Mouse (Mus musculus) lung, postnatal 0 days (tissue): Measurements from ENCODE around the gene Mvb12a. TPM values are rescaled to one million over a fixed set of nuclear protein-coding genes. Genes with fewer than 3 reads are reported as not detected.
A peak's percentile ranks its signal among the peaks of the same experiment; 100 is the strongest.

Source experiments
- ATAC-seq: fragments of 200-750 bp; cut with Nextera tagmentation; 2 replicates; pipeline ENCODE4 v1.8.0; 2017; ENCODE audit warnings: moderate library complexity
- DNase-seq: peaks from one replicate; pipeline ENCODE4 v3.0.0-alpha.2; 2016; ENCODE audit warnings: low spot score
- H3K27ac ChIP-seq: fragments of 300-500 bp; sonication (generic); 2 replicates; pipeline ENCODE4 v1.5.1; 2014; ENCODE audit warnings: antibody characterized with exemption, mild to moderate bottlenecking, low read length, mixed read lengths
- H3K27me3 ChIP-seq: fragments of 300-500 bp; sonication (generic); replicated peaks from 2 replicates; pipeline ENCODE4 v1.6.1; 2014; ENCODE audit warnings: low read length, mixed read lengths; ENCODE audit not compliant: insufficient read depth
- H3K36me3 ChIP-seq: fragments of 300-500 bp; sonication (generic); 2 replicates; pipeline ENCODE4 v1.6.1; 2014; ENCODE audit warnings: low read length, mixed read lengths; ENCODE audit not compliant: insufficient read depth
- H3K4me1 ChIP-seq: fragments of 300-500 bp; sonication (generic); 2 replicates; pipeline ENCODE4 v1.6.1; 2014; ENCODE audit warnings: antibody characterized with exemption, low read depth, low read length, mixed read lengths; ENCODE audit not compliant: insufficient read depth
- H3K4me2 ChIP-seq: fragments of 300-500 bp; sonication (generic); replicated peaks from 2 replicates; pipeline ENCODE4 v1.6.1; 2014; ENCODE audit warnings: low read depth, mild to moderate bottlenecking, low read length, moderate library complexity, mixed read lengths
- H3K4me3 ChIP-seq: fragments of 300-500 bp; sonication (generic); 2 replicates; pipeline ENCODE4 v1.5.1; 2014; ENCODE audit warnings: low read depth, low read length
- H3K9ac ChIP-seq: fragments of 300-500 bp; sonication (generic); replicated peaks from 2 replicates; pipeline ENCODE4 v1.6.1; 2014; ENCODE audit warnings: low read depth, mild to moderate bottlenecking
- H3K9me3 ChIP-seq: fragments of 300-500 bp; sonication (generic); 2 replicates; pipeline ENCODE4 v1.6.1; 2016; ENCODE audit warnings: low read length, mixed read lengths
- CTCF ChIP-seq: IDR thresholded peaks from 2 replicates; pipeline ENCODE4 v1.5.1; 2016; ENCODE audit warnings: antibody characterized with exemption, mild to moderate bottlenecking
- EP300 ChIP-seq: IDR thresholded peaks from 2 replicates; pipeline ENCODE4 v1.6.1; 2016; ENCODE audit warnings: antibody characterized with exemption, mild to moderate bottlenecking, control low read depth
- WGBS: fragments of 180-500 bp; shearing (Covaris S2); extraction: QIAGEN DNeasy Blood & Tissue Kit; methylation state at CpG from one replicate; pipeline ENCODE4 v1.1.7; 2014; 5-methylcytosine and 5-hydroxymethylcytosine counted together
- polyA plus RNA-seq: library from polyadenylated mRNA; unstranded; fragments of >200 nt; fragmentation: Nextera tagmentation; extraction: Ambion mirVana; gene quantifications from 2 replicates; pipeline ENCODE4 v1.2.1, GENCODE M21; 2015

The Mvb12a gene
- 103 and 112 TPM in 2 replicates for polyA plus RNA-seq

- H3K36me3 ChIP-seq, result no peaks in the 10 kb centered on the region
- no peaks in the 10 kb centered on the region for H3K27me3 ChIP-seq
- no peak for TF ChIP-seq EP300
- H3K27ac ChIP-seq, result 0 out of 2 replicates have a peak within 1 kb of the TSS, but pooled peaks have one; percentile 47
- H3K9ac ChIP-seq, result peak within 1 kb of the TSS; percentile 52
- H3K4me3 ChIP-seq, result peak within 1 kb of the TSS; percentile 84
- DNase-seq, result peak; percentile 100
- peaks cover 6% of the 10 kb centered on the region for H3K4me1 ChIP-seq
- ATAC-seq, result peak; percentile 98
- under 1% methylated on average over 54 of the region's 55 CpGs for WGBS
- H3K9me3 ChIP-seq, result no peaks in the 10 kb centered on the region
- peak within 1 kb of the TSS; percentile 87 for H3K4me2 ChIP-seq
Measured at GRCm38 (mm10) chr8:71542632-71543343, at the start of gene Mvb12a. Gene Mvb12a (plus strand): TSS chr8:71542922.

DNA sequence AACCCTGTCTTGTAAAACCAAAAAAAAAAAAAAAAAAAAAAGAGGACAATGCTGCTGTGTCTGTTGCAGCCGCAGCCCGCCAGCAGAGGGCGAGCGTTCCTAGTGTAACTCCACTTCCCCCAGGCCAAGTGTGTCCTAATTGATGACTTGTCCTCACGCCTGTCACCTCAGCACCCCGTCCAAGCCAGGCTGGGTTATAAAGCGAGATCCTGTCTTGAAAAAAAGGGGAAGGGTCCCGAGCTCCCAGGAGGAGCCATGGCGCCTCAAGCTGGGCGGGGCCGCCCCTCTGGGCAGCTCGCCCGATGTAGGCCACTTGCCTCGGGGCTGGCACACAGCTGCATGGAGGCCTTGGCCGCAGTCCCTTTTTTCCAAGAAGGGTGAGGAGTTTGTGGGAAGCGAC is 47.7 kb upstream of the Mvb12a start:
- Histone ChIP-seq H3K4me1 (peaks cover 13% of the 10 kb centered on the region), H3K4me3 (no peak overlapping the region), H3K36me3 (peaks cover 9% of the 10 kb centered on the region; the same call in 1 of the 2 replicates), H3K4me2 (no peak overlapping the region), H3K27ac (no peak overlapping the region), H3K9me3 (no peaks in the 10 kb centered on the region), H3K27me3 (no peaks in the 10 kb centered on the region), H3K9ac (no peak overlapping the region)
- DNase-seq, result peak; percentile 93
- no peak for TF ChIP-seq EP300
- TF ChIP-seq CTCF, result peak; percentile 84
- ATAC-seq, result peak; percentile 61
- WGBS, result 8% methylated on average over 16 of the region's 16 CpGs

DNA sequence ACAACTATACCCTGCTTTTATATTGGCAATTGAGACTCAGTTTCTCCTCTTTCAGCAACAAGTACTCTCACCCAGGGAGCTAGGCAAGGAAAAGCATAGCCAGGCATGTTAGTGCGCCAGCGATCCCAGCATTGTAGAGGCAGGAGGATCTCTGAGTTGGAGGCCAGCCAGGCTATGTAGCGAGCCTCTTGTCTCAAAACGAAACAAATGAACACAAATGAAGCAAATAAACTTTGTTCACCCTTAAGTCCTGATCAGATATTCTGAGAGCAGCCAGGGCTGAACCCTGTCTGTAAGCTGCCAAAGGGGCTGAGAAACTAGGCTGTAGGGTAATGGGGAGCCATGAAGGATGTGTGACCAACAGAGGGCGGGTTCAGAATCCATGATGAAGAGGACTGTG is 46.9 kb upstream of the Mvb12a start:
- no peak overlapping the region for H3K4me2 ChIP-seq

DNA sequence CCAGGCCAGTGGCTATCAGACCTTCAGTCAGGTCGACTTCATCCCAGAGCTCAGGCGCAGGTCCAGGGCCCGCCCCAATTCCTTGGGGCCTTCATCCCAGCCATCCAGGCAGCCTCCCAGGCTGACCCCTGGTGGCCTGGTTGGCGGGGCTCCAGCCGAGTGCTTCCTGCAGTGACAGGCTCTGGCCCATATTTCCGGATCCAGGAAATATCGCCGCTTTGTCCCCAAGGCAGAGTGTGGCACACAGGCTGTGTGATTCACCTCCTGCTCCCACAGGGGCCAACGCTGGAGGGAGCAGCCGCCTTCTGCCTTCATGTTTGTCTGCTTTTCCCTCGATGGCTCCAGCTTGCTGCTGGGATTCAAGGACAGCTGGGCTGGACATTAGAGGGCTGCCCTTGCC is 46.2 kb upstream of the Mvb12a start:
- Histone ChIP-seq H3K36me3 (peaks cover 9% of the 10 kb centered on the region; the same call in 1 of the 2 replicates), H3K9me3 (no peaks in the 10 kb centered on the region), H3K4me1 (peaks cover 13% of the 10 kb centered on the region), H3K4me2 (no peak overlapping the region), H3K9ac (no peak overlapping the region), H3K27ac (peak overlapping the region; percentile 58), H3K27me3 (no peaks in the 10 kb centered on the region), H3K4me3 (no peak overlapping the region)
- ATAC-seq (peak; percentile 69), DNase-seq (peak; percentile 76)
- WGBS, result 34% methylated on average over 11 of the region's 11 CpGs
- TF ChIP-seq CTCF (peak; percentile 70), EP300 (peak; percentile 83)

More for the DNA sequence above, 46.9 kb upstream of the Mvb12a start:
- Histone ChIP-seq H3K9me3 (no peaks in the 10 kb centered on the region), H3K4me3 (no peak overlapping the region), H3K36me3 (peaks cover 9% of the 10 kb centered on the region; the same call in 1 of the 2 replicates), H3K4me1 (peaks cover 13% of the 10 kb centered on the region), H3K9ac (no peak overlapping the region), H3K27ac (peak overlapping the region; percentile 58; the same call in 1 of the 2 replicates), H3K27me3 (no peaks in the 10 kb centered on the region)
- TF ChIP-seq CTCF (no peak), EP300 (no peak)
- WGBS, result 66% methylated on average over 5 of the region's 5 CpGs
- no peak for DNase-seq
- no peak for ATAC-seq

DNA sequence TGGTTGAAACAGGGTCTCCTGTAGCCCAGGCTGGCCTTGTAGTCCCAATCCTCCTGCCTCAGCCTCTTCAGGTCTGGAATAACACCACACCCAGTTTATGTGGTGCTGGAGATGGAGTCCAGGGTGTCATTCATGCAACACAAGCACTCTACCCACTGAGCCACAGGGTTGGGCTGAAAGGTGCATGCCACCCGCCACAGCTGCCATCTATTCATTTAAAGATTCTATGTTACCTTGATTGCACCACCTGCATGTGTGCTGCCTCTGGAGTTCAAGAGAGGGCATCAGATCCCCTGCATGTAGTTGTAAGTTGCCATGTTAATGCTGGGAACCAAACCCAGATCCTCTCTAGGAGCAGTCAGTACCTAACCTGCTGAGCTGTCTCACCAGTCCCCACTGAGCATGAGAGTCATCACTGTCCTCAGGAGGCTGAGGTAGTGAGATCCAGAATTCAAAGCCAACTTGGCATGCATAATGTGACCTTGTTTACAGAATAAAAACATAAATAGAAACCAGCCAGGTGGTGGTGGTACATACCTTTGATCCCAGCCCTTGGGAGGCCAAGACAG is 45.6 kb upstream of the Mvb12a start:
- Histone ChIP-seq H3K9ac (no peak overlapping the region), H3K27me3 (no peaks in the 10 kb centered on the region), H3K9me3 (no peaks in the 10 kb centered on the region), H3K27ac (peak overlapping the region; percentile 58; the same call in 1 of the 2 replicates), H3K4me3 (no peak overlapping the region), H3K36me3 (peaks cover 5% of the 10 kb centered on the region; the same call in 1 of the 2 replicates), H3K4me2 (no peak overlapping the region), H3K4me1 (peaks cover 13% of the 10 kb centered on the region)
- 88% methylated on average over 1 of the region's 1 CpGs for WGBS
- ATAC-seq (no peak), DNase-seq (no peak)
- TF ChIP-seq CTCF (no peak), EP300 (no peak)

DNA sequence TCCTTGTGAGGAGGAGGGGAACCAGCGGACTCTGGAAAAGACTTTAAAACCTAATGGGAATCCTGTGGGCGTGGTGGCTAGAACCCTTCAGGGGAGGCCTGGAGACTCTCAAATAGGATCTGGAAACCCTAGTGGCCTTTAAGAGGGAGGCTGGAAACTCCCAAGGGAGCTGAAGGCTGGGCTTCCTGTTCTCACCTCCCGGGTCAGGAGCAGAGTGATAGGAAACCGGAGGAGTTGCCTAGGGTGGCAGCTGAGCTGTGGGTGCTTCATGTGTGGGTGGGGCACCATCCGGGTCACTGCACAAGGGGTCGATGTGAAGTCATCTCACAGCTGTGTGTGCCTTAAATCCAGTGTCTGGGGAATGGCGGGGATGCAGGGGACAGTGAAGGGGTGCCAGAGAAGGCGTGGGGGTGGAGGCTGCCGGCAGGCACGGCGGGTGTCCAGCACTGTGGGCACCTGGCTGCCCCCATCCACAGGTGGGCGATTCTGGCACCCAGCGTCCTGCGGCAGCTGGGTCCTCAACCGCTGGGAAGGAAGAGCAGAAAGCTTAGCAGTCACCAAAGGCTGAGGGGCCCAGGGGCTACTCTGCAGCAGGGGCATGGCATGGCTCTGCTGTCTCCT is 44.7 kb upstream of the Mvb12a start:
- H3K9me3 ChIP-seq, result no peaks in the 10 kb centered on the region
- H3K4me3 ChIP-seq, result no peak overlapping the region
- TF ChIP-seq CTCF (0 out of 2 replicates have a peak, but pooled peaks have one; percentile 0), EP300 (0 out of 2 replicates have a peak, but pooled peaks have one; percentile 33)
- peaks cover 13% of the 10 kb centered on the region for H3K4me1 ChIP-seq
- H3K27ac ChIP-seq, result peak overlapping the region; percentile 52
- no peaks in the 10 kb centered on the region for H3K27me3 ChIP-seq
- peak; percentile 57 for DNase-seq
- 0 out of 2 replicates have a peak overlapping the region, but pooled peaks have one; percentile 5 for H3K4me2 ChIP-seq
- no peak overlapping the region for H3K9ac ChIP-seq
- H3K36me3 ChIP-seq, result no peaks in the 10 kb centered on the region
- 19% methylated on average over 13 of the region's 15 CpGs for WGBS
- peak; percentile 48 for ATAC-seq
